Mouse (Mus musculus) stomach, postnatal 0 days (tissue): ENCODE data around the gene Clic1. TPM values are rescaled to one million over a fixed set of nuclear protein-coding genes. Genes with fewer than 3 reads are reported as not detected.

ENCODE experiments used
- ATAC-seq: fragments of 200-750 bp; cut with Nextera tagmentation; 2 replicates; pipeline ENCODE4 v1.8.0; 2017; ENCODE audit not compliant: low FRiP score, low TSS enrichment
- DNase-seq: peaks from one replicate; pipeline ENCODE4 v3.0.0-alpha.2; 2016; ENCODE audit warnings: low spot score
- H3K27ac ChIP-seq: fragments of 300-500 bp; sonication (generic); replicated peaks from 2 replicates; pipeline ENCODE4 v1.5.1; 2014; ENCODE audit warnings: mild to moderate bottlenecking, control low read depth
- H3K27me3 ChIP-seq: fragments of 300-500 bp; sonication (generic); 2 replicates; pipeline ENCODE4 v1.6.1; 2014; ENCODE audit warnings: low read length; ENCODE audit not compliant: control insufficient read depth, insufficient read depth
- H3K36me3 ChIP-seq: fragments of 300-500 bp; sonication (generic); 2 replicates; pipeline ENCODE4 v1.6.1; 2014; ENCODE audit warnings: low read length, mixed read lengths; ENCODE audit not compliant: control insufficient read depth, insufficient read depth
- H3K4me1 ChIP-seq: fragments of 300-500 bp; sonication (generic); replicated peaks from 2 replicates; pipeline ENCODE4 v1.6.1; 2014; ENCODE audit warnings: antibody characterized with exemption; ENCODE audit not compliant: control insufficient read depth, insufficient read depth
- H3K4me2 ChIP-seq: fragments of 300-500 bp; sonication (generic); replicated peaks from 2 replicates; pipeline ENCODE4 v1.6.1; 2014; ENCODE audit warnings: low read depth, mild to moderate bottlenecking, control low read depth, moderate library complexity
- H3K4me3 ChIP-seq: fragments of 300-500 bp; sonication (generic); 2 replicates; pipeline ENCODE4 v1.5.1; 2014; ENCODE audit warnings: low read depth, low read length, control low read depth
- H3K9ac ChIP-seq: fragments of 300-500 bp; sonication (generic); 2 replicates; pipeline ENCODE4 v1.6.1; 2014; ENCODE audit warnings: mild to moderate bottlenecking, low read length, control low read depth, mixed read lengths
- H3K9me3 ChIP-seq: fragments of 300-500 bp; sonication (generic); 2 replicates; pipeline ENCODE4 v1.6.1; 2016; ENCODE audit warnings: low read length; ENCODE audit not compliant: control insufficient read depth
- CTCF ChIP-seq: IDR thresholded peaks from 2 replicates; pipeline ENCODE4 v1.5.1; 2016; ENCODE audit warnings: antibody characterized with exemption, low read depth, mild to moderate bottlenecking, moderate library complexity
- EP300 ChIP-seq: optimal IDR thresholded peaks from 2 replicates; pipeline ENCODE3; 2016; ENCODE audit warnings: antibody characterized with exemption
- WGBS: fragments of 180-500 bp; shearing (Covaris S2); extraction: QIAGEN DNeasy Blood & Tissue Kit; methylation state at CpG from one replicate; pipeline ENCODE4 v1.1.7; 2014; 5-methylcytosine and 5-hydroxymethylcytosine counted together
- polyA plus RNA-seq: library from polyadenylated mRNA; unstranded; fragments of >200 nt; fragmentation: Nextera tagmentation; extraction: Ambion mirVana; gene quantifications from 2 replicates; pipeline ENCODE4 v1.2.1, GENCODE M21; 2015

Clic1 gene
- polyA plus RNA-seq, 1 experiment from 2014 or later = 344 TPM

DNA sequence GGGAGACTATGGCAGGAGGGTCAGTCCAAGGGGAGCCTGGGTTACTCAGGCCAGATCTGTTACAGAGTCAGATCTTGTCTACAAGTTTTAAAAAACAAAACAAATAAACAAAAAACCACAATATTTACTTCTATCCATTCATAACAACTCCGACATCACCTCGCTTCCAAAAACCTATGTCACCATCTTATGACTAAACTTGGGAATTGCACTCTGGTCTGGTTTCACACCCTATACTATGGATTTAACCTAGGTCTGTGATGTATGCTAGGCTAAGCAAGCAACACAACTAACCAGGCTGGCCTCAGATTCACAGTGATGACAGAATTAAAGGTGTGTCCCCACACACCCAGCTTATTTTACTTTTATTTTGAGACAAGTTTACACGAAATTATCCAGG is 56.8 kb downstream of the Clic1 start:
- DNase-seq = no peak

GRCm38 (mm10) chr17:35108097-35108496 is 58.3 kb downstream of the Clic1 start, which contains the start of gene Ly6g5c:
Ly6g5c (plus strand) TSS chr17:35108279.
- H3K4me2 ChIP-seq = no peak within 1 kb of the TSS
- no peaks in the 10 kb centered on the region for H3K4me1 ChIP-seq
- 84% methylated on average over 6 of the region's 6 CpGs for WGBS
- TF ChIP-seq CTCF (no peak), EP300 (no peak)
- ATAC-seq (no peak), DNase-seq (no peak)
- no peak within 1 kb of the TSS for H3K9ac ChIP-seq
- no peaks in the 10 kb centered on the region for H3K9me3 ChIP-seq
- no peak within 1 kb of the TSS for H3K4me3 ChIP-seq
- no peak within 1 kb of the TSS for H3K27ac ChIP-seq
- no peaks in the 10 kb centered on the region for H3K27me3 ChIP-seq
- no peaks in the 10 kb centered on the region for H3K36me3 ChIP-seq

More for the DNA sequence above, 56.8 kb downstream of the Clic1 start:
- peaks cover 10% of the 10 kb centered on the region for H3K36me3 ChIP-seq
- peak; percentile 55 for TF ChIP-seq CTCF
- no peak for TF ChIP-seq EP300
- no peaks in the 10 kb centered on the region for H3K9me3 ChIP-seq
- H3K4me3 ChIP-seq = no peak overlapping the region
- H3K4me1 ChIP-seq = no peaks in the 10 kb centered on the region
- WGBS = 53% methylated on average over 3 of the region's 3 CpGs
- H3K9ac ChIP-seq = no peak overlapping the region
- ATAC-seq = no peak
- H3K27me3 ChIP-seq = no peaks in the 10 kb centered on the region
- no peak overlapping the region for H3K4me2 ChIP-seq
- no peak overlapping the region for H3K27ac ChIP-seq

Other genes starting within 250 kb of the Clic1 start
- gene Cyp21a1, start 245.4 kb upstream of the Clic1 start, polyA plus RNA-seq = 0.06 TPM in 1 of 2 replicates, not detected in the other
- gene Stk19, start 213.0 kb upstream of the Clic1 start, polyA plus RNA-seq = 20.8 and 23.1 TPM in 2 replicates
- 29.6 and 32.2 TPM in 2 replicates for gene Dxo, start 212.9 kb upstream of the Clic1 start, polyA plus RNA-seq
- 22.5 and 23.6 TPM in 2 replicates for gene Skiv2l, start 199.8 kb upstream of the Clic1 start, polyA plus RNA-seq
- 50.0 and 53.8 TPM in 2 replicates for gene Nelfe, start 199.6 kb upstream of the Clic1 start, polyA plus RNA-seq
- gene Cfb, start 187.4 kb upstream of the Clic1 start, polyA plus RNA-seq = 20.7 and 23.9 TPM in 2 replicates
- gene Zbtb12, start 170.5 kb upstream of the Clic1 start, polyA plus RNA-seq = 0.59 and 0.62 TPM in 2 replicates
- not detected in 2 replicates for gene Gm20547, start 167.9 kb upstream of the Clic1 start, polyA plus RNA-seq
- gene C2, start 151.7 kb upstream of the Clic1 start, polyA plus RNA-seq = 4.8 and 5.5 TPM in 2 replicates
- gene Ehmt2, start 151.5 kb upstream of the Clic1 start, polyA plus RNA-seq = 23.8 and 26.2 TPM in 2 replicates
- gene Slc44a4, start 135.5 kb upstream of the Clic1 start, polyA plus RNA-seq = 31.2 and 33.1 TPM in 2 replicates
- gene Neu1, start 118.7 kb upstream of the Clic1 start, polyA plus RNA-seq = 18.3 and 18.9 TPM in 2 replicates
- 3.0 TPM in 2 replicates for gene Hspa1b, start 90.7 kb upstream of the Clic1 start, polyA plus RNA-seq
- gene Gm20481, start 80.1 kb upstream of the Clic1 start, polyA plus RNA-seq = not detected in 2 replicates
- 24.1 and 25.9 TPM in 2 replicates for gene Hspa1a, start 77.8 kb upstream of the Clic1 start, polyA plus RNA-seq
- gene Hspa1l, start 77.3 kb upstream of the Clic1 start, polyA plus RNA-seq = 0.25 and 0.48 TPM in 2 replicates
- gene Lsm2, start 68.1 kb upstream of the Clic1 start, polyA plus RNA-seq = 69.2 and 75.1 TPM in 2 replicates
- gene Vars, start 49.0 kb upstream of the Clic1 start, polyA plus RNA-seq = 35.5 and 40.2 TPM in 2 replicates
- gene Vwa7, start 33.4 kb upstream of the Clic1 start, polyA plus RNA-seq = 0.28 and 0.36 TPM in 2 replicates
- 8.0 and 8.2 TPM in 2 replicates for gene Sapcd1, start 21.9 kb upstream of the Clic1 start, polyA plus RNA-seq
- gene Msh5, start 3.2 kb upstream of the Clic1 start, polyA plus RNA-seq = 1.9 and 2.7 TPM in 2 replicates
- gene Ddah2, start 9.1 kb downstream of the Clic1 start, polyA plus RNA-seq = 84.8 and 86.8 TPM in 2 replicates
- gene Ly6g6c, start 15.4 kb downstream of the Clic1 start, polyA plus RNA-seq = 260 and 317 TPM in 2 replicates
- gene Mpig6b, start 16.2 kb downstream of the Clic1 start, polyA plus RNA-seq = 0.49 and 0.96 TPM in 2 replicates
- gene Ly6g6e, start 26.9 kb downstream of the Clic1 start, polyA plus RNA-seq = 109 and 113 TPM in 2 replicates
- gene Ly6g6d, start 28.1 kb downstream of the Clic1 start, polyA plus RNA-seq = 7.1 and 7.7 TPM in 2 replicates
- 0.13 TPM in 1 of 2 replicates, not detected in the other for gene Ly6g6f, start 35.6 kb downstream of the Clic1 start, polyA plus RNA-seq
- 74.2 and 75.0 TPM in 2 replicates for gene Abhd16a, start 39.3 kb downstream of the Clic1 start, polyA plus RNA-seq
- gene Ly6g5c, start 58.3 kb downstream of the Clic1 start, polyA plus RNA-seq = not detected in 2 replicates
- gene Ly6g5b, start 65.5 kb downstream of the Clic1 start, polyA plus RNA-seq = 0.18 and 0.27 TPM in 2 replicates
- gene Gpank1, start 71.5 kb downstream of the Clic1 start, polyA plus RNA-seq = 11.2 and 11.3 TPM in 2 replicates
- gene Csnk2b, start 72.1 kb downstream of the Clic1 start, polyA plus RNA-seq = 323 and 329 TPM in 2 replicates
- gene D17H6S53E, start 76.4 kb downstream of the Clic1 start, polyA plus RNA-seq = 14.4 and 15.5 TPM in 2 replicates
- 1.3 and 3.2 TPM in 2 replicates for gene Apom, start 82.1 kb downstream of the Clic1 start, polyA plus RNA-seq
- gene Bag6, start 85.2 kb downstream of the Clic1 start, polyA plus RNA-seq = 28.1 and 30.6 TPM in 2 replicates
- gene Prrc2a, start 114.9 kb downstream of the Clic1 start, polyA plus RNA-seq = 45.4 and 49.3 TPM in 2 replicates
- gene Aif1, start 126.1 kb downstream of the Clic1 start, polyA plus RNA-seq = 24.3 and 25.2 TPM in 2 replicates
- 17.5 and 19.3 TPM in 2 replicates for gene Lst1, start 138.5 kb downstream of the Clic1 start, polyA plus RNA-seq
- 0.63 and 0.78 TPM in 2 replicates for gene Ltb, start 144.5 kb downstream of the Clic1 start, polyA plus RNA-seq
- gene Tnf, start 152.0 kb downstream of the Clic1 start, polyA plus RNA-seq = 0.32 and 0.40 TPM in 2 replicates
- 0.11 and 0.16 TPM in 2 replicates for gene Lta, start 155.4 kb downstream of the Clic1 start, polyA plus RNA-seq
- 0.27 and 0.33 TPM in 2 replicates for gene Gm16181, start 170.9 kb downstream of the Clic1 start, polyA plus RNA-seq
- gene Atp6v1g2, start 183.7 kb downstream of the Clic1 start, polyA plus RNA-seq = 3.0 and 3.6 TPM in 2 replicates
- 7.4 and 7.5 TPM in 2 replicates for gene Nfkbil1, start 185.8 kb downstream of the Clic1 start, polyA plus RNA-seq
- gene Ddx39b, start 191.8 kb downstream of the Clic1 start, polyA plus RNA-seq = 143 and 145 TPM in 2 replicates
- 303 and 307 TPM in 2 replicates for gene H2-D1, start 212.8 kb downstream of the Clic1 start, polyA plus RNA-seq